Mouse (Mus musculus) left cerebral cortex, postnatal 4 days (tissue): ENCODE data around the gene Pgm2l1. TPM values are rescaled to one million over a fixed set of nuclear protein-coding genes. Genes with fewer than 3 reads are reported as not detected.
A peak's percentile ranks its signal among the peaks of the same experiment; 100 is the strongest.
"Not testable (repeated sequence)": the region's sequence is repeated elsewhere in the genome, so short reads cannot be mapped to it uniquely, and the experiment has no call there.

Experiments used
- DNase-seq: peaks from one replicate; pipeline ENCODE4 v3.0.0-alpha.2; 2022
- intact Hi-C: fragments of 180-260 bp; cut with DNase I; formaldehyde crosslinking; loops from one replicate; pipeline ENCODE4 v1.15.1; 2025
- total RNA-seq, 2 experiments: library from RNA; stranded (reverse); gene quantifications; 2 replicates each; pipeline ENCODE4 v1.2.3; 2021

Gene Pgm2l1
- total RNA-seq, 2 experiments from 2014 or later, result 266 to 271 TPM

GRCm38 (mm10) chr7:100216601-100217565 lies 10.3 kb upstream of the Pgm2l1 start:
- DNase-seq, result no peak
- intact Hi-C loops, result no loop called here

DNA sequence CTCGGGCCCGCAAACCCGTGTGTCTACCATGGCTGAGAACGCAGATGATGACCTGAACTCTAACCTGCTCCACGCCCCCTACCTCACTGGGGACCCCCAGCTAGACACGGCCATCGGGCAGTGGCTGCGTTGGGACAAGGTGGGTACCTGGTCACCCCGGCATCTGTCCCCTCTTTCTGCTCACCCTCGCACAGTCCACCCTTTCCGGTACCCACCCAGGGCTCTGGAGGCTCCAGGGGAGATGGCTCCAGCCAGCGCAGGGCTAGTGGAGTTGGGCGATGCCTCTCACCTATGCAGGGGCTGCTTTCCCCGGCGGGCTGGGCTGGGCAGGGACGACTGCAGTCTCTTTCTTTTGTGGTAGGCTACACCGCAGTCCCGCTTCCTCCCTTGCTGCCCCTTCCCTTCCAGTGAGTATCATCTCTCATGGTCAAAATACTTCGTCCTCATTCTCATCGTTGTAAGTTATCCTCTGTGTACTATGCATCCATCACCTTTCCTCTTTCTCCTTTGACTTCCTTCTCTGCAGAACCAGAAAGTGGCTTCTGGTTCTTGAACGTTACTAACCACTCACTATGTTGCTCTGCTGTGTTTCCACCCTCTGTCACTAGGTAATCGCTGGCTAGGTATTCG lies 817 bp downstream of the Pgm2l1 start:
- intact Hi-C loops, result no loop called here
- peak; percentile 27 for DNase-seq

DNA sequence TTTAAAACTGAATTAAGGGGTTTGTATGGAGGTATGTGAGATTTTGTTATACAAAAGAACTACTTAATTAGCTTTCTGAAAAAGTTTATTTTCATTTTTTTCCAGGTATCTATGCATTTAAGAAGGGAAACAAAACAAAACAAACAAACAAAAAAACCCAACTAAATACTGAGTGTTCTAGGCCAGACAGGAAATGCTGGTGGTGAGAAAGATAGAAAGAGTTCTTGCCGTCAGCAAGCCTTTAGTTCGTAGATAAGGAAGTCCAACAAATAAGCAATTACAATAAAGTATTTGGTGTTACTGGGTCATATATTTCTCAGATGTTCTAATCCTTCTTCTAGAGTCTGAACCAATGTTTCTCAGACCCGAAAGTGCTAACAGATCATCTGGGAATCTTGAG lies 1.8 kb downstream of the Pgm2l1 start:
- intact Hi-C loops, result no loop called here
- DNase-seq, result no peak

- intact Hi-C loops, result no loop called here
- DNase-seq, result no peak
These were observed 3.5 kb downstream of the Pgm2l1 start for GRCm38 (mm10) chr7:100230646-100231045.

DNA sequence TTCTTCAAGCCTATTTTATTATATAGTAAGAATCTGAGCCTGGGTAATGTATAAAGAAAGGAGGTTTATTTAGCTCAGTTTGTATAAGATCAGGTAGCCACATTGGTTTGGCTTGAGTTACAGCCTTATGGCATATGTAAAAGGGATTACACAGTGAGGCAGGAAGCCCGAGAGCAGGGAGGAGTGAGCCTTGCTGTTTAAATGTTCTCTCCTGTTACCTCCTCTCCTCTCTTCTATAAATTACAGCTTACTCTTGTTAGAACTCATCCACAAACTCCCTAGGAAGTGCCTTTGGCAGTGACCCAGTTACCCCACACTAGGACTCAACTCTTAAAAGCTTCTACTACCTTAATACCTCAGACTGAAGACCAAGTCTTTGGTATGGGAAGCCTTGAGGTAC lies 4.5 kb downstream of the Pgm2l1 start:
- intact Hi-C loops, result no loop called here
- DNase-seq, result no peak

GRCm38 (mm10) chr7:100233681-100234080 lies 6.5 kb downstream of the Pgm2l1 start:
- intact Hi-C loops, result no loop called here
- no peak for DNase-seq

DNA sequence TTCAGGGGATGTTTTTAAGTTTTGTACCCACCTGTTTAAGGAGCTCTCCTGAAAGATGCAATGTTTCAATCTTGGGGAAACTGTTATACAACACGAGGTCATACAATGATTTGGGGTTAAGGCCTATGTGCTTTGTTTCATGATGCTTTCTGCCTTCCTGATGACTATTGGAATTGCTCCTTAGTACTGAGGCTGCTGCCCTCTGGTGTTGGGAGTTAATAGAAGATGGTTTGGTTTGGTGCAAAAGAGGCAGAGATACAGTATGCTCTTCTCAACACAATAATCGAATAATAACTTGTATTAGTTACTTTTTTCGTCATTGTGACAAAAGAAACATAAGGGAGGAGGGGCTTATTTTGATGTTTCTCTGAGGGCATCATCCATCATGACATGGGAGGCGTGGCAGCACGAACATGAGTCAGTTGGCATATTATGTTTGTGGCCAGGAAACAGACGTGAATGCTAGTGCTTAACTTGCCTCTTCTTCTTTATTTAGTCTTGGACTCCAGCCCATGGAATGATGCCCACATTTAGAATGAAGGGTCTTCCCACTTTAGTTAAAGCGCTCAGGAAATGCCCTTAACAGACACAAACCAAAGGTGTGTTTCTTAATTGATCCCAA lies 7.2 kb downstream of the Pgm2l1 start:
- peak; percentile 38 for DNase-seq

GRCm38 (mm10) chr7:100238271-100238670 lies 11.1 kb downstream of the Pgm2l1 start:
- intact Hi-C loops, result no loop called here
- DNase-seq, result no peak

More for the DNA sequence above, 7.2 kb downstream of the Pgm2l1 start:
- intact Hi-C loops, result no loop called here

- DNase-seq, result no peak
- intact Hi-C loops, result no loop called here
These were observed 13.4 kb downstream of the Pgm2l1 start for GRCm38 (mm10) chr7:100240601-100241000.

- DNase-seq, result no peak
- intact Hi-C loops, result no loop called here
These were observed 15.8 kb downstream of the Pgm2l1 start for GRCm38 (mm10) chr7:100243007-100243406.

GRCm38 (mm10) chr7:100244225-100244624 lies 17.0 kb downstream of the Pgm2l1 start:
- intact Hi-C loops, result no loop called here
- no peak for DNase-seq

- intact Hi-C loops, result no loop called here
- DNase-seq, result no peak
These were observed 18.0 kb downstream of the Pgm2l1 start for GRCm38 (mm10) chr7:100245176-100245575.

GRCm38 (mm10) chr7:100250667-100251066 lies 23.5 kb downstream of the Pgm2l1 start:
- intact Hi-C loops, result no loop called here
- no peak for DNase-seq

- intact Hi-C loops, result no loop called here
- DNase-seq, result no peak
These were observed 35.2 kb downstream of the Pgm2l1 start for GRCm38 (mm10) chr7:100262350-100262749.

- DNase-seq, intact Hi-C loops: not testable (repeated sequence)
These were observed 37.7 kb downstream of the Pgm2l1 start for GRCm38 (mm10) chr7:100264934-100265333.

GRCm38 (mm10) chr7:100272369-100272768 lies 45.2 kb downstream of the Pgm2l1 start:
- intact Hi-C loops, result no loop called here
- no peak for DNase-seq

DNA sequence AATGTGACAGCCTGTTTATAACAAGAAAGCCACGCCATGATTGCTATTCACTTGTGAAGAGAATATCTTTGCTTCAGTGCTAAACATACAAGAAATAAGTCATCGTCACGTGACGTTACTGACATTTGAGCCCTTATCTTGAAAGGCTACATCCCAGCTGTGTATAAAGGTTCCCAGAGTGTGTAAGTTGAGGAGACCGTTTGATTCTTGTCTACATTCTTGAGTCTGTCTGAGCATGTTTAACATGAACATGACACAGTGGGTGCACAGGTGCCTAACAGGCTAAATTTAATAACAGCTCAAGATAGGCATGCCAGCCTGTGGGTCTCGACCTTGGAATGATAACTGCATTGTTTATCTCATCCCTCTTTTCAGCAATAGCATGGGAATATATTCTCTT lies 47.3 kb downstream of the Pgm2l1 start:
- intact Hi-C loops, result no loop called here
- no peak for DNase-seq

GRCm38 (mm10) chr7:100276397-100276796 lies 49.2 kb downstream of the Pgm2l1 start:
- intact Hi-C loops, result no loop called here

GRCm38 (mm10) chr7:100279803-100280202 lies 52.6 kb downstream of the Pgm2l1 start:
- intact Hi-C loops, result loop anchor here (5.0 kb wide), 1 partner anchor 47 kb away; no protein-coding TSS in a partner anchor

More at GRCm38 (mm10) chr7:100276397-100276796, 49.2 kb downstream of the Pgm2l1 start:
- DNase-seq, result no peak

DNA sequence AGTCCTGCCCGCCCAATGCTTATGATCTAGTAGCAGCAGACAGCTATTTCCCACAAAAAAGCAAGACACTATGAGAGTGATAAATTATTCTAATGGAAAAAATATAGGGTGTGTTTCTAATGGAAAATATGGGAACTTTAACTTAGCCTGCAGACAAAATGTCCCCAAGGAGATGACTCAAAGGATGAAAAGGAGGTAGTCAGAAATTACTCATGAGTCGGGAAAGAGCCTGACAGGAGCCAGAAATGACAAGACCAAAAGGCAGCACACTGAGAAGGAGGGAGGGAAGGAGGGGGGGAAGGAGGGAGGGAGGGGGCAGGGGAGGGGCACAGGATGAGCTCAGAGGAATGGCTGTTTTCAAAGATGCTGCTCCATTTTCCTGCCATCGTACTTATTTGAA lies 54.4 kb downstream of the Pgm2l1 start:
- intact Hi-C loops, result loop anchor here (5.0 kb wide), 1 partner anchor 46 kb away; no protein-coding TSS in a partner anchor
- no peak for DNase-seq

More at GRCm38 (mm10) chr7:100279803-100280202, 52.6 kb downstream of the Pgm2l1 start:
- DNase-seq, result peak; percentile 21

DNA sequence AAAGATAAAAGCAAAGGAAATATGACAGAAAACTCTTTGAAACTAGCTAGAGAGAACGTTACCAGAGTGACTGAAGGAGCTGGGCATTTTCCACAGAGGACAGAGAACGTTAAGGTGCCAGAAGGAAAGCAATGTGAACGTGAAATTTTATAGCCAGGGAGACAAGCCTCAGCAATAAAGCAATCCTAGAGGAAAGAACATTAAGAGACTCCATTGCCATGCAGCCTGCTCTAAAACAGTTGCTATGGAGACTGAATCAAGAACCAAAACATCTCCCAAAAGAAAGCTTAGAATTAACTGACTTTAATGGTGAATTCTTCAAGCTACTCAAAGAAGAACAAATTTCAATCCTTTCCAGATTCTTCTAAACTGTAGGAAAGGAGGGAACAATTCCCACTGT lies 56.1 kb downstream of the Pgm2l1 start:
- no peak for DNase-seq

More for the DNA sequence above, 56.1 kb downstream of the Pgm2l1 start:
- intact Hi-C loops, result loop anchor here (5.0 kb wide), 1 partner anchor 44 kb away; no protein-coding TSS in a partner anchor
